Mouse (Mus musculus): Measurements from ENCODE around the gene Gm4353.
"Not testable (repeated sequence)": the region's sequence is repeated elsewhere in the genome, so short reads cannot be mapped to it uniquely, and the experiment has no call there.

Gene Gm4353

GRCm38 (mm10) chr7:116084366-116084765 is at the start of gene Gm4353:
Gene Gm4353, minus strand, starts transcription at chr7:116084635.
- not testable (repeated sequence) for DNase-seq (ENCODE audit: low spot score)

- peak; percentile 70 for DNase-seq (ENCODE audit: low spot score)
These were observed 47.6 kb upstream of the Gm4353 start for GRCm38 (mm10) chr7:116132078-116132477.

- no peak for DNase-seq (ENCODE audit: low spot score)
These were observed 47.0 kb upstream of the Gm4353 start for GRCm38 (mm10) chr7:116131390-116131789.

GRCm38 (mm10) chr7:116129374-116129773 is 44.9 kb upstream of the Gm4353 start:
- DNase-seq (ENCODE audit: low spot score) = no peak

GRCm38 (mm10) chr7:116128286-116128685 is 43.9 kb upstream of the Gm4353 start:
- DNase-seq (ENCODE audit: low spot score) = no peak

- no peak for DNase-seq (ENCODE audit: low spot score)
These were observed 42.6 kb upstream of the Gm4353 start for GRCm38 (mm10) chr7:116127052-116127451.

- no peak for DNase-seq (ENCODE audit: low spot score)
These were observed 41.2 kb upstream of the Gm4353 start for GRCm38 (mm10) chr7:116125671-116126070.

- DNase-seq (ENCODE audit: low spot score) = no peak
These were observed 39.6 kb upstream of the Gm4353 start for GRCm38 (mm10) chr7:116124057-116124456.

GRCm38 (mm10) chr7:116123597-116123985 is 39.2 kb upstream of the Gm4353 start:
- no peak for DNase-seq (ENCODE audit: low spot score)

- no peak for DNase-seq (ENCODE audit: low spot score)
These were observed 38.7 kb upstream of the Gm4353 start for GRCm38 (mm10) chr7:116122981-116123596.

GRCm38 (mm10) chr7:116121202-116121601 is 36.8 kb upstream of the Gm4353 start:
- DNase-seq (ENCODE audit: low spot score) = no peak

- no peak for DNase-seq (ENCODE audit: low spot score)
These were observed 36.3 kb upstream of the Gm4353 start for GRCm38 (mm10) chr7:116120737-116121136.

GRCm38 (mm10) chr7:116119306-116119857 is 34.9 kb upstream of the Gm4353 start:
- no peak for DNase-seq (ENCODE audit: low spot score)

- DNase-seq (ENCODE audit: low spot score) = no peak
These were observed 31.6 kb upstream of the Gm4353 start for GRCm38 (mm10) chr7:116115991-116116390.

GRCm38 (mm10) chr7:116115216-116115930 is 30.9 kb upstream of the Gm4353 start:
- no peak for DNase-seq (ENCODE audit: low spot score)

GRCm38 (mm10) chr7:116111546-116111945 is 27.1 kb upstream of the Gm4353 start:
- no peak for DNase-seq (ENCODE audit: low spot score)

GRCm38 (mm10) chr7:116110661-116111060 is 26.2 kb upstream of the Gm4353 start:
- DNase-seq (ENCODE audit: low spot score) = no peak

GRCm38 (mm10) chr7:116103091-116103490 is 18.7 kb upstream of the Gm4353 start:
- no peak for DNase-seq (ENCODE audit: low spot score)

GRCm38 (mm10) chr7:116099952-116100528 is 15.6 kb upstream of the Gm4353 start:
- no peak for DNase-seq (ENCODE audit: low spot score)

- no peak for DNase-seq (ENCODE audit: low spot score)
These were observed 9.0 kb upstream of the Gm4353 start for GRCm38 (mm10) chr7:116093466-116093850.

GRCm38 (mm10) chr7:116092710-116093465 is 8.5 kb upstream of the Gm4353 start:
- DNase-seq (ENCODE audit: low spot score) = peak; percentile 90

- DNase-seq (ENCODE audit: low spot score) = no peak
These were observed 23.7 kb downstream of the Gm4353 start for GRCm38 (mm10) chr7:116060739-116061138.

All from ovary, postnatal 36 days (tissue).